Mouse (Mus musculus): ENCODE measurements around the gene Lrp4.

The Lrp4 gene

GRCm38 (mm10) chr2:91457259-91457655 is at the start of gene Lrp4:
TSS of gene Lrp4 (plus strand) at chr2:91457511.
- DNase-seq (ENCODE audit: low spot score in 2 of 2), result no peak

GRCm38 (mm10) chr2:91408031-91408430 is 49.3 kb upstream of the Lrp4 start:
- DNase-seq (ENCODE audit: low spot score in 2 of 2), result no peak

DNA sequence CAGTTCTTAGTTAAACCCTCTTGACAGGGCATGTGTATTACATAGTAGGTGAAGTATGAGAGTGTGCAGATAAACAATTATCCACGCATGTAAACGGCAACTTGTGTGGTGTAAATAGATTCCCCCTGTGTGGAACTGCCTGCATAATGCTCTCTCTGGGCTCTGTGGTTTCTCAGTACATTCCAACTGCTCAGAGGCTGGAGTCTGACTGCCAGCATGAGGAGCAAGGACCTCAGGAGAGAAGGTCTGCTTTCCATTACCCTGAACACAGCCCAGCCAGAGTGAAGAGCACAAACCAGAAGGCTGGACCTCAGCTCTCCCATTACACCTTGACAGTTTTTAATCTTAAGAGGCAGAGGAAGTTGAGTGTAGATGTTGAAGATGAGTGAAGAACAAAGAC is 45.8 kb upstream of the Lrp4 start:
- DNase-seq (ENCODE audit: low spot score in 2 of 2), result no peak

GRCm38 (mm10) chr2:91412361-91412760 is 45.0 kb upstream of the Lrp4 start:
- DNase-seq (ENCODE audit: low spot score in 2 of 2), result no peak

DNA sequence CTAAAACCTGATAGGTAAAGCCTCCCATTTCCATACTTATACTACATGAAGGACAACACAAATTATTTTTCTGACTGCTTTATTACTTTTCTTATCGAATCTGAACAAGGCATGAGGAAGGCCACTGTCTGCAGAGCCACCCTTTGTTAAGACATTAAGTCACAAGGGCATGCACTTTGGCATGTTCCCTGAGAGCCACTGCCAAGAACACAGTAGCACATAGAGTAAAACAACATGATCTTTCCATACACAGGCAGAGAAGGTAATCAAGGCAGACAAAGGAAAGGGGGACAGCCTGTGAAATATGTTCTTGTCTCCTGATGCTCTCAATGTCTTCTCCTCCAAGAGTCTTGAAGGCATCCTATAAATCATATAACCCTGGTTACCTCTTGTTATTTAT is 43.5 kb upstream of the Lrp4 start:
- no peak for DNase-seq (ENCODE audit: low spot score in 2 of 2)

DNA sequence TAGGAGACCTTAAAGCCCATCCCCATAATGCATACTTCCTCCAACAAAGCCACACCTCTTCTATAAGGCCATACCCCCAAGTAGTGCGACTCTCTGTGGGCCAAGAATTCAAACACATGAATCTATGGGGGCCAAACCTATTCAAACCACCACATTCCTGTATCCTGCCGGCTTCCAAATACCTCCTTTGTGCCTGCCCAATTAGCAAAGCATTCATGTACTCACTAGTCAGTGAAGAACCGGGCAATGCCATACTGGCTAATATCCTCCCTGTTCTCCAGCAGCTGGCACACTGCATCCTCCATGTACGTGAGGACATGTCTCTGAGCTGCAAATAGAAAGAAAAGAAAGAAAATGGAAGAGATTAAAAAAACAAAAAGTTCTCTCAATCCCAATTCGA is 35.7 kb upstream of the Lrp4 start:
- no peak for DNase-seq (ENCODE audit: low spot score in 2 of 2)

DNA sequence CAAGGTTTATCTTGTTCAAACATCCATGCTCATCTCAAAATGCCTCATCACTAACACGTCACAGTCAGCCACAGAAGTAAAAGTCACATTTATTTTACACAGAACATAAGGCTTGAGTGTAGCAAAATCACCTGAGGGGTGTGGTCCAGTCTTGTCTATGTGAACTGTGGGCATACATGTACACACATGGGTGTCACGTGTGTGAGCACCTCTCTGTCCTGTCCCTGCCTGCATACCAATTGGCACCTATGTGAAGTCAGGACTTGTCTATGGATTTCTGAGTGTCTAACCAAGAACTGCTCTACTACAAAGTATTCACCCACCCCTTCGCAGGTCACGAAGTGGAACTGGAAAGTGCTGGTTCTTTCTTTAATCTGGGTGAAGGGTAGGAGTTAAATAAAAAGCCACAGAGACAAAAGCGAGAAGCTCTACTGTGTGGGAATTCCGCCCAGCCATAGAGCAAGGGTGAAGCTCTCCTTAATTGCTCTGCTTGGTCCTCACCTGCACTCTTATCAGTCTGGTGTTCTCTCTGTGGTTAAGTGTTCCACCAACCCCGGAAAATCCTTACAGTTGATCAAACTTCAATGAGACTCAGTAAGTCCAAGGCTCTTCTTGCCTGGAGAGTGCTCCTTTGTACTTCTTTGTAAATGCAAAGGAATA is 33.1 kb upstream of the Lrp4 start:
- DNase-seq (ENCODE audit: low spot score in 2 of 2), result no peak

DNA sequence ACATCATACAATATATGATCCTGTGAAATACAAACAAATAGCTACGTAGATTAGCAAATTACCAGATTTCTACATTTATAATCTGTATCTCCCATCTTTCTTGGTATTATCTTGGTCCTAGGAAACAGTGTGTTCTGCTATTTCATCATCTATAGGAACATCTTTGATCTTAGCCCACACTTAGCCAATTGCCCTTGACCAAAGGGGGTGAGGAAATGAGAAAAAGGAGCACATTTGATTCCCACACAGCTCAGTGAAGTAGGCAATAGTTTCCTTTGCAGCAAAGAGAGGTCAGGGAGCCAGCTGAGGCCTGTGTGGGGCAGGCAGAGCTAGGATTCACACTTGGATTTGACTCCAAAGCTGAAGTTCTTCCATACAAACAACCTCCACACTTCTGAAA is 31.0 kb upstream of the Lrp4 start:
- no peak for DNase-seq (ENCODE audit: low spot score in 2 of 2)

GRCm38 (mm10) chr2:91429146-91429545 is 28.2 kb upstream of the Lrp4 start:
- DNase-seq (ENCODE audit: low spot score in 2 of 2), result no peak

GRCm38 (mm10) chr2:91429915-91430599 is 27.3 kb upstream of the Lrp4 start:
- no peak for DNase-seq (ENCODE audit: low spot score in 2 of 2)

GRCm38 (mm10) chr2:91430600-91430919 is 26.8 kb upstream of the Lrp4 start:
- DNase-seq (ENCODE audit: low spot score in 2 of 2), result no peak

DNA sequence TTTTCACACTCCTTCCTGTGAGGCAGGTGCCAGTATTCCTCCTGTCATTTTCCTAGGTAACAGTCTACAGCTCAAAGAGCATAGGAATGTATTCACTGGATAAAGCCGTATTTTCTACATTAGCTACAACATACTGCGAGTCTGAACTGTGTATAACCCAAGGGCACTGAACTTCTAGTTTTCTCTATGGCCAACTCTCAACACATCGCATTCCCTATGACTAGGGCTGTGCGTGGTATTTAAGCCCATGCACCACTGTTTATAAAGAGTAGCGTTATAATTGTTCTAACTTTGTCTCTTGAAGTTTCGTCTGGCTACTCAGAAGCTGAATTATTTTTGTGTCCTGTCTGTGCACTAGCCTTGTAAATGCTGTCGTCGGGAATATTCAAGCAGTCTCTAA is 20.6 kb upstream of the Lrp4 start:
- DNase-seq (ENCODE audit: low spot score in 2 of 2), result no peak

- no peak for DNase-seq (ENCODE audit: low spot score in 2 of 2)
Measured at GRCm38 (mm10) chr2:91437116-91437815, 20.0 kb upstream of the Lrp4 start.

DNA sequence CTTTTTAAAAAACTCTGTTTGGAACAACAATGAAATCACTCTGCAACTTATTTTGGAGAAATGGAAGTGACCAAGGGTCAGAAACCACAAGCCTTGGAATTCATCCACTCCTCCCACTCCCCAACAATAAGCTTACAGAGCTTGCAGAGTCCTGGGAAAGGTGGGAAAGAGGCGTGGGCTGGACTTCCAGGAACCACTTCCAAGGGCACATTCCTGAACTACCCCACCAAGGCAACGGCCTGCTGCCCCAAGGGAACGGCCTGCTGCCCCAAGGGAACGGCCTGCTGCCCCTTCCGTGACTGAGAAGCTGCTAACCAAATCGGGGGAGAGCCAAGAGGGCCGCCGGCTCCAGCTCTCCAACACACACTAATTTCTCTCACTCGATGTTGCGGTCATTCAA is 18.0 kb upstream of the Lrp4 start:
- no peak for DNase-seq (ENCODE audit: low spot score in 2 of 2)

GRCm38 (mm10) chr2:91439876-91440275 is 17.4 kb upstream of the Lrp4 start:
- no peak for DNase-seq (ENCODE audit: low spot score in 2 of 2)

DNA sequence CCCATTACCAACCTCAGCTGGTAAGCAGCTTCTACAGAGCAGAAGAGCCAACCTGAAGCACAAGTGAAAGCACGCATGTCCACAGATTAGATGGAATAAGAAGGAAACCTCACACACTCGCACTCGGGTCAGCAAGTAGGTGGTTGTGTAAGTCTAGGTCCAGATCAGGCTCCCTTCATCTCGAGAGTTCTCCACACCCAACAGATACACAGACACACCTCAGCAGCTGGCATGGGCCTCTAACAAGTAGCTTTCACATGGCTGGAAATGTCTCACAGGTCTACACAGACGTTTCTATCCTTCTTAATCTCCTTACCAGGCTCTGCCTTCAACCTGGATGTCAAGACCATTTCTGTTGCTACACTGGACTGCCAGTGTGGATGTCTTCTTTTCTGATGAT is 16.6 kb upstream of the Lrp4 start:
- DNase-seq (ENCODE audit: low spot score in 2 of 2), result no peak

- no peak for DNase-seq (ENCODE audit: low spot score in 2 of 2)
Measured at GRCm38 (mm10) chr2:91441715-91442114, 15.6 kb upstream of the Lrp4 start.

GRCm38 (mm10) chr2:91442241-91442640 is 15.1 kb upstream of the Lrp4 start:
- DNase-seq (ENCODE audit: low spot score in 2 of 2), result no peak

GRCm38 (mm10) chr2:91444286-91444892 is 12.9 kb upstream of the Lrp4 start, which contains the start of gene 1110051M20Rik:
TSS of gene 1110051M20Rik (minus strand) at chr2:91444704.
- DNase-seq (ENCODE audit: low spot score in 2 of 2), result peak; percentile 62 to 93

DNA sequence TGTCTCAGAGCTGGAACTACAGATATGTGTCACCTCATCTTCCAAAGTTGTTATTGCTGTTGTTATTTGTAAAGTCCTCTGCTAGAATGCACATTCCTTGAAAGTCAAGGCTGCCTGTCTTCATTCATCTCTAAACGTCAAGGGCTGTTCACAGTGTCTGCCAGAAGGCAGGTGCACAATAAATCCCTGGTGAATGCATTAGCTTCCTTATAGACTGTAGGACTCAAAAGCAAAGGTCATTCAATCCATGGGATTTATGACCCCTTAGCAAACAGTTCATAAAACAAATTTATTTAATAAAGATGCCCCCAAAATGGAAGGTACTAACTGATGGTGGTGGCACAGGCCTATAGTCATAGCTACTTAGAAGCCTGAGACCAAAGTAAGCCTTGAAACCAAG is 7.6 kb upstream of the Lrp4 start:
- DNase-seq (ENCODE audit: low spot score in 2 of 2), result no peak

DNA sequence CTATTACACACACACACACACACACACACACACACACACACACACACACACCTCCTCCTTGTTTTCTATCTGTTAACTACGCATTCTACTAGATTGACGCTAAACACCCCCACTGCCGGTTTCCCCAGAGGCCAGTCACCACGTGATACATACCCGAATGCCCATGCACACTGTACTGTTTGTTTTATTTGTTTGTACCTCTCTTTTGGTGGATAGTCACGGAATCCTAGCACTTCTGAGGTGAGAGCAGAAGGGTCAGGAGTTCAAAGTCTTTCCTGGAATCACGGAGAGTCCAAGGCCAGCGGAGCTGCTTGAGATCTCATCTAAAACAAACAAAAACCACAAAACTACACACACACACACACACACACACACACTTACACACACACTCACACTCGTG is 7.0 kb upstream of the Lrp4 start:
- DNase-seq (ENCODE audit: low spot score in 2 of 2), result no peak

- no peak for DNase-seq (ENCODE audit: low spot score in 2 of 2)
Measured at GRCm38 (mm10) chr2:91452658-91453057, 4.7 kb upstream of the Lrp4 start.
